Mouse (Mus musculus): Measurements from ENCODE around the gene Coq8b. TPM values are rescaled to one million over a fixed set of nuclear protein-coding genes. Genes with fewer than 3 reads are reported as not detected.

Gene Coq8b
- polyA plus RNA-seq, 1 experiment from 2014 or later: 10.2 TPM

- no peaks in the 10 kb centered on the region for H3K4me1 ChIP-seq
- H3K9ac ChIP-seq: no peak overlapping the region
- H3K27ac ChIP-seq (replicated peaks): no peak overlapping the region
- no peak for ATAC-seq (ENCODE audit: extremely low read depth, insufficient number of reproducible peaks, low FRiP score, low TSS enrichment)
- WGBS: 77% methylated on average over 4 of the region's 4 CpGs
- H3K9me3 ChIP-seq: no peaks in the 10 kb centered on the region
- no peaks in the 10 kb centered on the region for H3K27me3 ChIP-seq (replicated peaks)
- peaks cover 87% of the 10 kb centered on the region for H3K36me3 ChIP-seq
- no peak overlapping the region for H3K4me2 ChIP-seq
- no peak overlapping the region for H3K4me3 ChIP-seq
These were observed 42.1 kb downstream of the Coq8b start for GRCm38 (mm10) chr7:27274916-27275315.

- no peaks in the 10 kb centered on the region for H3K4me1 ChIP-seq
- H3K27me3 ChIP-seq (replicated peaks): no peaks in the 10 kb centered on the region
- H3K4me3 ChIP-seq: no peak overlapping the region
- H3K36me3 ChIP-seq: peaks cover 85% of the 10 kb centered on the region
- H3K9ac ChIP-seq: no peak overlapping the region
- H3K27ac ChIP-seq (replicated peaks): no peak overlapping the region
- no peak for ATAC-seq (ENCODE audit: extremely low read depth, insufficient number of reproducible peaks, low FRiP score, low TSS enrichment)
- H3K4me2 ChIP-seq: no peak overlapping the region
- no peaks in the 10 kb centered on the region for H3K9me3 ChIP-seq
- 60% methylated on average over 7 of the region's 7 CpGs for WGBS
These were observed 43.2 kb downstream of the Coq8b start for GRCm38 (mm10) chr7:27276021-27276420.

- H3K36me3 ChIP-seq: peaks cover 85% of the 10 kb centered on the region
- 83% methylated on average over 3 of the region's 3 CpGs for WGBS
- H3K9ac ChIP-seq: no peak overlapping the region
These were observed 44.4 kb downstream of the Coq8b start for GRCm38 (mm10) chr7:27277191-27277590.

GRCm38 (mm10) chr7:27281717-27282116, 48.9 kb downstream of the Coq8b start:
- H3K4me3 ChIP-seq: no peak overlapping the region
- no peaks in the 10 kb centered on the region for H3K9me3 ChIP-seq
- H3K27ac ChIP-seq (replicated peaks): no peak overlapping the region
- no peak overlapping the region for H3K4me2 ChIP-seq
- 59% methylated on average over 13 of the region's 13 CpGs for WGBS
- ATAC-seq (ENCODE audit: extremely low read depth, insufficient number of reproducible peaks, low FRiP score, low TSS enrichment): no peak
- H3K36me3 ChIP-seq: peaks cover 54% of the 10 kb centered on the region
- peaks cover 22% of the 10 kb centered on the region for H3K27me3 ChIP-seq (replicated peaks)
- no peak overlapping the region for H3K9ac ChIP-seq
- peaks cover 11% of the 10 kb centered on the region; the same call in 1 of the 2 replicates for H3K4me1 ChIP-seq

More at GRCm38 (mm10) chr7:27277191-27277590, 44.4 kb downstream of the Coq8b start:
- Histone ChIP-seq H3K4me3 (no peak overlapping the region), H3K9me3 (no peaks in the 10 kb centered on the region), H3K4me2 (no peak overlapping the region), H3K4me1 (no peaks in the 10 kb centered on the region), H3K27me3 (replicated peaks) (no peaks in the 10 kb centered on the region), H3K27ac (replicated peaks) (no peak overlapping the region)
- ATAC-seq (ENCODE audit: extremely low read depth, insufficient number of reproducible peaks, low FRiP score, low TSS enrichment): no peak

GRCm38 (mm10) chr7:27282225-27282624, 49.4 kb downstream of the Coq8b start:
- Histone ChIP-seq H3K27me3 (replicated peaks) (peaks cover 26% of the 10 kb centered on the region), H3K36me3 (peaks cover 49% of the 10 kb centered on the region), H3K4me2 (no peak overlapping the region), H3K9ac (no peak overlapping the region), H3K9me3 (no peaks in the 10 kb centered on the region), H3K4me3 (no peak overlapping the region), H3K4me1 (peaks cover 11% of the 10 kb centered on the region; the same call in 1 of the 2 replicates), H3K27ac (replicated peaks) (no peak overlapping the region)
- no peak for ATAC-seq (ENCODE audit: extremely low read depth, insufficient number of reproducible peaks, low FRiP score, low TSS enrichment)
- WGBS: 71% methylated on average over 4 of the region's 4 CpGs

GRCm38 (mm10) chr7:27284865-27285697, 52.3 kb downstream of the Coq8b start:
- no peak for ATAC-seq (ENCODE audit: extremely low read depth, insufficient number of reproducible peaks, low FRiP score, low TSS enrichment)
- peaks cover 21% of the 10 kb centered on the region for H3K36me3 ChIP-seq
- H3K4me3 ChIP-seq: peak overlapping the region; percentile 21; the same call in 1 of the 2 replicates
- H3K4me1 ChIP-seq: peaks cover 11% of the 10 kb centered on the region; the same call in 1 of the 2 replicates
- peak overlapping the region; percentile 44 for H3K4me2 ChIP-seq
- H3K9ac ChIP-seq: peak overlapping the region; percentile 52
- no peaks in the 10 kb centered on the region for H3K9me3 ChIP-seq
- peaks cover 26% of the 10 kb centered on the region for H3K27me3 ChIP-seq (replicated peaks)
- WGBS: 1% methylated on average over 28 of the region's 28 CpGs
- no peak overlapping the region for H3K27ac ChIP-seq (replicated peaks)

GRCm38 (mm10) chr7:27285698-27286066, 52.9 kb downstream of the Coq8b start:
- ATAC-seq (ENCODE audit: extremely low read depth, insufficient number of reproducible peaks, low FRiP score, low TSS enrichment): no peak
- Histone ChIP-seq H3K4me1 (peaks cover 11% of the 10 kb centered on the region; the same call in 1 of the 2 replicates), H3K36me3 (peaks cover 17% of the 10 kb centered on the region), H3K9me3 (no peaks in the 10 kb centered on the region), H3K27ac (replicated peaks) (no peak overlapping the region), H3K27me3 (replicated peaks) (peaks cover 26% of the 10 kb centered on the region), H3K4me2 (peak overlapping the region; percentile 44), H3K9ac (no peak overlapping the region), H3K4me3 (no peak overlapping the region)
- 5% methylated on average over 8 of the region's 8 CpGs for WGBS

- ATAC-seq (ENCODE audit: extremely low read depth, insufficient number of reproducible peaks, low FRiP score, low TSS enrichment): no peak
- 83% methylated on average over 7 of the region's 7 CpGs for WGBS
- Histone ChIP-seq H3K27ac (replicated peaks) (no peak overlapping the region), H3K4me3 (no peak overlapping the region), H3K9me3 (no peaks in the 10 kb centered on the region), H3K4me2 (no peak overlapping the region), H3K27me3 (replicated peaks) (peaks cover 26% of the 10 kb centered on the region), H3K9ac (no peak overlapping the region), H3K4me1 (peaks cover 19% of the 10 kb centered on the region), H3K36me3 (no peaks in the 10 kb centered on the region)
These were observed 55.9 kb downstream of the Coq8b start for GRCm38 (mm10) chr7:27288732-27289131.

GRCm38 (mm10) chr7:27290555-27290954, 57.7 kb downstream of the Coq8b start:
- Histone ChIP-seq H3K27ac (replicated peaks) (no peak overlapping the region), H3K9me3 (no peaks in the 10 kb centered on the region), H3K9ac (no peak overlapping the region), H3K4me2 (no peak overlapping the region), H3K4me1 (peaks cover 9% of the 10 kb centered on the region; the same call in 1 of the 2 replicates), H3K4me3 (no peak overlapping the region), H3K36me3 (no peaks in the 10 kb centered on the region), H3K27me3 (replicated peaks) (peaks cover 10% of the 10 kb centered on the region)
- WGBS: 55% methylated on average over 2 of the region's 2 CpGs
- no peak for ATAC-seq (ENCODE audit: extremely low read depth, insufficient number of reproducible peaks, low FRiP score, low TSS enrichment)

GRCm38 (mm10) chr7:27291795-27292466, 59.1 kb downstream of the Coq8b start:
- no peak for ATAC-seq (ENCODE audit: extremely low read depth, insufficient number of reproducible peaks, low FRiP score, low TSS enrichment)
- Histone ChIP-seq H3K9me3 (no peaks in the 10 kb centered on the region), H3K27ac (replicated peaks) (0 out of 2 replicates have a peak overlapping the region, but pooled peaks have one; percentile 2), H3K4me1 (peaks cover 8% of the 10 kb centered on the region; the same call in 1 of the 2 replicates), H3K4me3 (no peak overlapping the region), H3K27me3 (replicated peaks) (peaks cover 2% of the 10 kb centered on the region), H3K36me3 (no peaks in the 10 kb centered on the region), H3K9ac (no peak overlapping the region), H3K4me2 (no peak overlapping the region)
- 45% methylated on average over 12 of the region's 12 CpGs for WGBS

GRCm38 (mm10) chr7:27295956-27296355, 63.1 kb downstream of the Coq8b start:
- no peak overlapping the region for H3K27ac ChIP-seq (replicated peaks)
- ATAC-seq (ENCODE audit: extremely low read depth, insufficient number of reproducible peaks, low FRiP score, low TSS enrichment): no peak
- 72% methylated on average over 4 of the region's 4 CpGs for WGBS
- no peak overlapping the region for H3K4me3 ChIP-seq
- H3K4me2 ChIP-seq: no peak overlapping the region
- peaks cover 8% of the 10 kb centered on the region; the same call in 1 of the 2 replicates for H3K4me1 ChIP-seq
- no peak overlapping the region for H3K9ac ChIP-seq
- H3K36me3 ChIP-seq: no peaks in the 10 kb centered on the region
- no peaks in the 10 kb centered on the region for H3K27me3 ChIP-seq (replicated peaks)
- no peaks in the 10 kb centered on the region for H3K9me3 ChIP-seq
